9 mouse cellular contexts compared by ENCODE assay signal in the genomic region with DNA sequence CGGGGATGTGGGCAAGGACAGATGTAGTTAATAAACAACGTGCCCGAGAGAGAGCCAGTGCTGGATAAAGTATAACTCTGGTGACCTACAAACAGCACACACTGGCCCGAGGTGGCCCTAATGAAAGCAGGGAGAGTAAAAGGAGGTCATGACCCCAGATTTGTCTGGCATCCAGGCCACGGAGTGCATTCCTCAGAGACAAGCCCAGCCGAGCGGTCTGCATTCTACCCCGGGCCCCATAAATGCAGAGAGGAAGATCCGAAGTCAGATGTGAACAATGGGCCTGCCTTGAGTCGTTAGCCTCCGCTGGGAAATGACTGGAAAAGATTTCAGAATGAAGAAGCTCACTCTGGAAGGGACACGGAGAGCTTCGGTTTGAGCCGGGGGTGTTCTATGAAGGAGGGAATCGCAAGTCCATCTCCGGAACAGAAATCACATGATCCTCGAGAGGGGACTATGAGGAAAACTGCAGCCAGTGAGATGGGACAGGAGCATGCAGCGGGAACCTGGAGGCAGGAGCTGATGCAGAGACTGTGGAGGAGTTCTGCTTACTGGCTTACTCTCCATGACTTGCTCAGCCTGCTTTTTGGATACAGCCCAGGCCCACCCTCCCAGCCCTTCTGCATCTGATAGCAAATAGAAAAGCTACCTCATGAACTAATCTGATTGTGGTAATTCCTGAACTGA.
DNase-seq lines count a peak whose midpoint lies in the region; ATAC-seq and TF ChIP-seq lines count a peak whose summit lies in the region.
"Had no signal": no experiment of that assay in that cellular context is flagged by ENCODE, and none has a peak within 500 bp of the region (broad histone marks: within the 10 kb centered on the region; RNA-seq: fewer than 3 reads in every experiment).

No protein-coding gene starts in this region.

- TF ChIP-seq EP300 in liver, embryonic 14.5 days (IDR thresholded peaks at IDR 0.05; ENCODE audit: low read depth), result no peak

- DNase-seq in frontal cortex, postnatal 14 days (ENCODE audit: low spot score in 2 of 2), result no peak
- DNase-seq in ZHBTc4 (ENCODE audit: low read depth, low spot score), result peak; percentile 65
- peak; percentile 85 to 92 for DNase-seq in kidney, adult 8-10 months
- DNase-seq in liver, embryonic 14.5 days (ENCODE audit: low read depth in 3 of 3, low spot score in 3 of 3), result peak; percentile 10 to 34 (median 13)
- no peak for DNase-seq in right cerebral cortex, postnatal 36 days (ENCODE audit: low spot score in 2 of 2)
- DNase-seq in right cerebral cortex, adult 18-20 months, result no peak
- no peak for DNase-seq in T-cell, adult 2 months (ENCODE audit: low spot score)

- no peaks in the 10 kb centered on the region for H3K27me3 ChIP-seq in liver, embryonic 14.5 days (ENCODE audit: control insufficient read depth, insufficient read depth, low read length)
- H3K27me3 ChIP-seq: lung, embryonic 15.5 days had no signal

- H3K36me3 ChIP-seq in liver, embryonic 14.5 days (replicated peaks; ENCODE audit: control insufficient read depth, insufficient read depth, low read depth), result no peaks in the 10 kb centered on the region
- H3K36me3 ChIP-seq: lung, embryonic 15.5 days had no signal

- no peak for TF ChIP-seq CTCF in liver, embryonic 14.5 days (IDR thresholded peaks at IDR 0.05; ENCODE audit: low read depth)

- no peaks in the 10 kb centered on the region for H3K9me3 ChIP-seq in liver, embryonic 14.5 days (ENCODE audit: control insufficient read depth, low read length)
- H3K9me3 ChIP-seq: lung, embryonic 15.5 days had no signal

- H3K27ac ChIP-seq in liver, embryonic 14.5 days, result no peak overlapping the region
- H3K27ac ChIP-seq: lung, embryonic 15.5 days had no signal

- no peak overlapping the region for H3K4me2 ChIP-seq in liver, embryonic 14.5 days (ENCODE audit: low read depth)
- H3K4me2 ChIP-seq: lung, embryonic 15.5 days had no signal

- peaks cover 0 to 7% of the 10 kb centered on the region in 2 experiments; a peak in 1 of 4 replicates for H3K4me1 ChIP-seq in liver, embryonic 14.5 days (replicated peaks; ENCODE audit: control insufficient read depth in 2 of 2, insufficient read depth in 2 of 2, low read length in 1 of 2)

- H3K4me3 ChIP-seq in liver, embryonic 14.5 days (ENCODE audit: insufficient read depth in 1 of 2, low read depth in 2 of 2, low read length in 2 of 2), result no peak overlapping the region
- H3K4me3 ChIP-seq: lung, embryonic 15.5 days had no signal

- WGBS in liver, embryonic 14.5 days (ENCODE audit: insufficient replicate concordance), result 56% methylated on average over 18 of the region's 18 CpGs

- no peak overlapping the region for H3K9ac ChIP-seq in liver, embryonic 14.5 days (replicated peaks)
- H3K9ac ChIP-seq: lung, embryonic 15.5 days had no signal

- ATAC-seq in frontal cortex, adult (ENCODE audit: low TSS enrichment), result peak; percentile 31; the same call in 1 of the 2 replicates
- peak; percentile 73 for ATAC-seq in liver, embryonic 14.5 days (ENCODE audit: insufficient read depth)

Comparison
In these comparisons a context has a peak if more than half of its experiments do, and no peak if none do; other contexts are left out.
1. DNase-seq: peak in ZHBTc4 (single experiment), kidney, adult 8-10 months (2 of 2) and liver, embryonic 14.5 days (3 of 3); none in frontal cortex, postnatal 14 days (0 of 2), right cerebral cortex, postnatal 36 days (0 of 2), right cerebral cortex, adult 18-20 months (single experiment) and T-cell, adult 2 months (single experiment).